Mouse (Mus musculus): ENCODE measurements at regions not wholly inside any gene's neighbourhood (a gene's known extent, or its start where the extent isn't known, plus 50 kb on each side); places are given as distances from the start of the nearest gene placed in this dataset.
A peak's percentile ranks its signal among the peaks of the same experiment; 100 is the strongest.

DNA sequence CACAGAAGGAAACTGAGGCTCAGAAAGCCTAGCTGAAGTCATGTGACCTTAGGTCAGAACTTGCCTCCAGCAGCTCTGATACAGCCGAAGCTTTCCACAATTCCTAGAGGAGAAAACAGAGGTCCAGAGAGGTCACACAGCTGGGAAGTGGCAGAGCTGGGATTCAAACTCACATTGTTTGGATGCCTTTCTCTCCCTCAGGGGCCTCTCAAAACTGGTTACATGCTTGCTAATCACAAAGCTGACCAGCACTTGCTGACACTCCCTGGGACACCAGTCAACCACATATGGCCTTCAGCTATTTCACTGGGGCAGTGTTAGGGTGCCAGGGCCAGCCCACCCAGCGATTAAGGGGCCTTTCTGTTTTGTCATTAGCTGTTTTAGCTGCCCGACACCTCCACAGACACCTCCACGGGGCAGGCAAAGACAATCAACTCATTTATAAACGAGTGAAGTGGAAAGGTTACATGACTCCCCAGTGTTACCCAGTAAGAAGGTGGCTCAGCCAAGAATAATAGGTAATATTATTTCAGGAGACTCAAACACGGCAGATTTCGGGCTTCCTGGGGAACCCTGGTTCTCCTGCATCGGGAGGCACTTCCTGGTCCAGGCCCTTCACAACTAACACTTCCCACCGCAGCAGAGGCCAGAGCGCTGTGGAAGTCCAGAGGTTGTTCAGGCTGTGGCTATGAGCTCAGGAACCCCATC lies 71.4 kb downstream of the 2410131K14Rik start:
- Histone ChIP-seq H3K27me3 (ENCODE audit: control insufficient read depth, insufficient read depth, low read length) (0 out of 2 replicates have a peak, but pooled peaks cover 3% of the 10 kb centered on the region), H3K9ac (ENCODE audit: low read length) (no peak overlapping the region), H3K36me3 (ENCODE audit: control insufficient read depth, insufficient read depth, low read length) (no peaks in the 10 kb centered on the region), H3K4me3 (ENCODE audit: low read depth, low read length) (no peak overlapping the region), H3K4me1 (ENCODE audit: control insufficient read depth, insufficient read depth, low read length) (peaks cover 5% of the 10 kb centered on the region; the same call in 1 of the 2 replicates), H3K4me2 (ENCODE audit: low read depth) (no peak overlapping the region), H3K9me3 (ENCODE audit: control insufficient read depth, low read length) (no peaks in the 10 kb centered on the region), H3K27ac (ENCODE audit: low read depth, low read length) (no peak overlapping the region)
- ATAC-seq (ENCODE audit: insufficient read depth, low FRiP score, low TSS enrichment) (no peak), DNase-seq (ENCODE audit: low spot score) (no peak)
- 41% methylated on average over 10 of the region's 10 CpGs for WGBS

GRCm38 (mm10) chr5:118318073-118318472 lies 73.0 kb downstream of the 2410131K14Rik start:
- WGBS: 77% methylated on average over 5 of the region's 5 CpGs

DNA sequence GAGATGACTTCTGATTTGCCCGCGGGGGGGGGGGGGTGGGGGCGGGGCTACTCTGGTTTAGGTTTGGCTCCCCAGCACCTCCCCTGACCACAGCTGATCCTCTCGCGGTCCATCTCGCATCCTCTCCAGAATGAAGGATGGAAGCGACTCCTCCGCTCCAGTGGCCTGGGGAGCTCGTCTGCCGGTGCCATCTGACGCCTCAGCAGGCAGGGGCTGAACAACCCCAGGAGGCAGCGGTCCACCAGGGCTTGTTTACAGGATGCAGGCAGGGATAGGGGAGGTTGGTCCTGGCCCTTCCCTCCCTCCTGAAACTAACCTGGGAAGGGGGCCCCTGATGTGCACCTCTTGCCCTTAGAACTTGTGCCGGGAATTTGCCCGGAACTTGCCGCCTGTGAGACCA lies 73.9 kb downstream of the 2410131K14Rik start:
- no peak for DNase-seq (ENCODE audit: low spot score)
- peaks cover 8% of the 10 kb centered on the region for H3K4me1 ChIP-seq (ENCODE audit: control insufficient read depth, insufficient read depth, low read length)
- no peak overlapping the region for H3K4me2 ChIP-seq (ENCODE audit: low read depth)
- no peak overlapping the region for H3K9ac ChIP-seq (ENCODE audit: low read length)
- no peaks in the 10 kb centered on the region for H3K36me3 ChIP-seq (ENCODE audit: control insufficient read depth, insufficient read depth, low read length)
- H3K9me3 ChIP-seq (ENCODE audit: control insufficient read depth, low read length): no peaks in the 10 kb centered on the region
- 15% methylated on average over 14 of the region's 15 CpGs for WGBS
- 0 out of 2 replicates have a peak, but pooled peaks cover 3% of the 10 kb centered on the region for H3K27me3 ChIP-seq (ENCODE audit: control insufficient read depth, insufficient read depth, low read length)
- no peak overlapping the region for H3K27ac ChIP-seq (ENCODE audit: low read depth, low read length)
- no peak overlapping the region for H3K4me3 ChIP-seq (ENCODE audit: low read depth, low read length)
- no peak for ATAC-seq (ENCODE audit: insufficient read depth, low FRiP score, low TSS enrichment)

More at GRCm38 (mm10) chr5:118318073-118318472, 73.0 kb downstream of the 2410131K14Rik start:
- no peaks in the 10 kb centered on the region for H3K36me3 ChIP-seq (ENCODE audit: control insufficient read depth, insufficient read depth, low read length)
- H3K4me1 ChIP-seq (ENCODE audit: control insufficient read depth, insufficient read depth, low read length): peaks cover 8% of the 10 kb centered on the region
- no peak overlapping the region for H3K4me2 ChIP-seq (ENCODE audit: low read depth)
- H3K27me3 ChIP-seq (ENCODE audit: control insufficient read depth, insufficient read depth, low read length): 0 out of 2 replicates have a peak, but pooled peaks cover 3% of the 10 kb centered on the region
- no peak for DNase-seq (ENCODE audit: low spot score)
- ATAC-seq (ENCODE audit: insufficient read depth, low FRiP score, low TSS enrichment): no peak
- H3K9ac ChIP-seq (ENCODE audit: low read length): no peak overlapping the region
- H3K4me3 ChIP-seq (ENCODE audit: low read depth, low read length): no peak overlapping the region
- no peaks in the 10 kb centered on the region for H3K9me3 ChIP-seq (ENCODE audit: control insufficient read depth, low read length)
- H3K27ac ChIP-seq (ENCODE audit: low read depth, low read length): no peak overlapping the region

GRCm38 (mm10) chr5:118321719-118322455 lies 76.9 kb downstream of the 2410131K14Rik start:
- WGBS: 29% methylated on average over 18 of the region's 18 CpGs
- Histone ChIP-seq H3K27ac (ENCODE audit: low read depth, low read length) (peak overlapping the region; percentile 54), H3K36me3 (ENCODE audit: control insufficient read depth, insufficient read depth, low read length) (no peaks in the 10 kb centered on the region)

GRCm38 (mm10) chr5:118323151-118323550 lies 78.1 kb downstream of the 2410131K14Rik start:
- WGBS: 81% methylated on average over 2 of the region's 2 CpGs
- Histone ChIP-seq H3K36me3 (ENCODE audit: control insufficient read depth, insufficient read depth, low read length) (no peaks in the 10 kb centered on the region), H3K4me1 (ENCODE audit: control insufficient read depth, insufficient read depth, low read length) (peaks cover 11% of the 10 kb centered on the region), H3K4me2 (ENCODE audit: low read depth) (no peak overlapping the region), H3K9ac (ENCODE audit: low read length) (no peak overlapping the region), H3K27me3 (ENCODE audit: control insufficient read depth, insufficient read depth, low read length) (0 out of 2 replicates have a peak, but pooled peaks cover 3% of the 10 kb centered on the region), H3K9me3 (ENCODE audit: control insufficient read depth, low read length) (no peaks in the 10 kb centered on the region), H3K4me3 (ENCODE audit: low read depth, low read length) (no peak overlapping the region), H3K27ac (ENCODE audit: low read depth, low read length) (no peak overlapping the region)
- no peak for DNase-seq (ENCODE audit: low spot score)
- ATAC-seq (ENCODE audit: insufficient read depth, low FRiP score, low TSS enrichment): no peak

More at GRCm38 (mm10) chr5:118321719-118322455, 76.9 kb downstream of the 2410131K14Rik start:
- Histone ChIP-seq H3K4me2 (ENCODE audit: low read depth) (no peak overlapping the region), H3K9me3 (ENCODE audit: control insufficient read depth, low read length) (no peaks in the 10 kb centered on the region), H3K9ac (ENCODE audit: low read length) (no peak overlapping the region), H3K4me1 (ENCODE audit: control insufficient read depth, insufficient read depth, low read length) (peaks cover 8% of the 10 kb centered on the region), H3K4me3 (ENCODE audit: low read depth, low read length) (no peak overlapping the region), H3K27me3 (ENCODE audit: control insufficient read depth, insufficient read depth, low read length) (0 out of 2 replicates have a peak, but pooled peaks cover 3% of the 10 kb centered on the region)
- peak; percentile 65; the same call in 1 of the 2 replicates for ATAC-seq (ENCODE audit: insufficient read depth, low FRiP score, low TSS enrichment)
- peak; percentile 77 for DNase-seq (ENCODE audit: low spot score)

DNA sequence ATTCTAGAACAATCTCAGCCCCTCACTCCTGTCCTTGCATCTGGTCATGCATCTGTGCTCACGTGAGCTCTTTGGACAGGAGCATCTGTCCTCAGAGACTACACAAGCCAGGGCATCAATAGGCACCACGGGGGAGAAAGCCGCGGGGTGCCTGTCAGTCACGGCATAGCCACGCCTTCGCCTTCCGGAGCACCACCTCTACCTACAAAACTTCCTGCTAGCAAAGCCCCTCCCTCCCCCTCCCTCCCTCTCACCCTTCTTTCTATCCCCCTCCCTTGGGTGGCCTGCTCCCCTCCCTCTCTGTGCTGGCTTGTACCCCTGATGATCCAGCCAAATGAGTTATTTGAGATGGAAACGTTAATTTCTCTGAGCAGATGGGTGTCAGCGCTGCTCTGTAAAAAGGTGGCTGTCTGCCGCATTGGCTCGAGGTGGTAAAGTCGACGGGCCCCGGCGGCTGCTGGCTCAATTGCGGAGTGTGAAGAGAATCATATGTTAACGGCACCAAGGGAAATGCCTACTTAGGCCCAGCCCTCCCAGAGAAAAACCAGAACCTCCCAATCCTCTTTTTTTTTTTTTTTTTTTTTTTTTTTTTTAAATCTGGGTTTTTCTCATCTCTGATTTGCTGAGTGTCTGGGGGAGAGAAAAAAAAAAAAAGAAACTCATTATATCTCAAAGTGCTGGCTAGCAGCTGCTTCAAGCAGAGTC lies 82.0 kb downstream of the 2410131K14Rik start:
- ATAC-seq (ENCODE audit: insufficient read depth, low FRiP score, low TSS enrichment): no peak
- no peaks in the 10 kb centered on the region for H3K9me3 ChIP-seq (ENCODE audit: control insufficient read depth, low read length)
- DNase-seq (ENCODE audit: low spot score): peak; percentile 50
- no peaks in the 10 kb centered on the region; the same call in 1 of the 2 replicates for H3K27me3 ChIP-seq (ENCODE audit: control insufficient read depth, insufficient read depth, low read length)
- under 1% methylated on average over 18 of the region's 18 CpGs for WGBS
- H3K4me3 ChIP-seq (ENCODE audit: low read depth, low read length): no peak overlapping the region
- H3K36me3 ChIP-seq (ENCODE audit: control insufficient read depth, insufficient read depth, low read length): no peaks in the 10 kb centered on the region
- H3K4me2 ChIP-seq (ENCODE audit: low read depth): peak overlapping the region; percentile 35
- H3K27ac ChIP-seq (ENCODE audit: low read depth, low read length): 0 out of 2 replicates have a peak overlapping the region, but pooled peaks have one; percentile 17
- no peak overlapping the region for H3K9ac ChIP-seq (ENCODE audit: low read length)
- peaks cover 4% of the 10 kb centered on the region for H3K4me1 ChIP-seq (ENCODE audit: control insufficient read depth, insufficient read depth, low read length)

GRCm38 (mm10) chr5:118327961-118328712 lies 83.1 kb downstream of the 2410131K14Rik start:
- Histone ChIP-seq H3K27me3 (ENCODE audit: control insufficient read depth, insufficient read depth, low read length) (no peaks in the 10 kb centered on the region; the same call in 1 of the 2 replicates), H3K4me3 (ENCODE audit: low read depth, low read length) (no peak overlapping the region), H3K4me2 (ENCODE audit: low read depth) (peak overlapping the region; percentile 34), H3K27ac (ENCODE audit: low read depth, low read length) (0 out of 2 replicates have a peak overlapping the region, but pooled peaks have one; percentile 34), H3K9me3 (ENCODE audit: control insufficient read depth, low read length) (no peaks in the 10 kb centered on the region), H3K9ac (ENCODE audit: low read length) (no peak overlapping the region), H3K4me1 (ENCODE audit: control insufficient read depth, insufficient read depth, low read length) (peaks cover 11% of the 10 kb centered on the region; the same call in 1 of the 2 replicates), H3K36me3 (ENCODE audit: control insufficient read depth, insufficient read depth, low read length) (no peaks in the 10 kb centered on the region)
- 4% methylated on average over 28 of the region's 28 CpGs for WGBS
- ATAC-seq (ENCODE audit: insufficient read depth, low FRiP score, low TSS enrichment) (no peak), DNase-seq (ENCODE audit: low spot score) (peak; percentile 61)

GRCm38 (mm10) chr5:118329143-118329542 lies 84.1 kb downstream of the 2410131K14Rik start:
- H3K4me1 ChIP-seq (ENCODE audit: control insufficient read depth, insufficient read depth, low read length): peaks cover 11% of the 10 kb centered on the region; the same call in 1 of the 2 replicates
- ATAC-seq (ENCODE audit: insufficient read depth, low FRiP score, low TSS enrichment) (no peak), DNase-seq (ENCODE audit: low spot score) (no peak)
- no peak overlapping the region for H3K4me2 ChIP-seq (ENCODE audit: low read depth)
- H3K27ac ChIP-seq (ENCODE audit: low read depth, low read length): no peak overlapping the region
- no peaks in the 10 kb centered on the region for H3K36me3 ChIP-seq (ENCODE audit: control insufficient read depth, insufficient read depth, low read length)
- 75% methylated on average over 5 of the region's 5 CpGs for WGBS
- no peak overlapping the region for H3K9ac ChIP-seq (ENCODE audit: low read length)
- H3K27me3 ChIP-seq (ENCODE audit: control insufficient read depth, insufficient read depth, low read length): no peaks in the 10 kb centered on the region; the same call in 1 of the 2 replicates
- no peak overlapping the region for H3K4me3 ChIP-seq (ENCODE audit: low read depth, low read length)
- H3K9me3 ChIP-seq (ENCODE audit: control insufficient read depth, low read length): no peaks in the 10 kb centered on the region
